Mouse (Mus musculus) kidney, adult 2 months (tissue): ENCODE measurements around the gene Ring1.
"Not testable (repeated sequence)": the region's sequence is repeated elsewhere in the genome, so short reads cannot be mapped to it uniquely, and the experiment has no call there.

Experiments used
- CTCF ChIP-seq: fragments of 200-500 bp; conservative IDR thresholded peaks from 2 replicates; pipeline ENCODE4 v1.5.1; 2011; ENCODE audit warnings: low read depth, mild to moderate bottlenecking, control low read depth, low read length, moderate library complexity, mixed read lengths; ENCODE audit not compliant: insufficient read depth, insufficient read length
- POLR2A ChIP-seq: fragments of 200-500 bp; IDR thresholded peaks from one replicate; pipeline ENCODE4 v1.6.1; 2011; ENCODE audit warnings: low read depth, low read length, control low read depth

DNA sequence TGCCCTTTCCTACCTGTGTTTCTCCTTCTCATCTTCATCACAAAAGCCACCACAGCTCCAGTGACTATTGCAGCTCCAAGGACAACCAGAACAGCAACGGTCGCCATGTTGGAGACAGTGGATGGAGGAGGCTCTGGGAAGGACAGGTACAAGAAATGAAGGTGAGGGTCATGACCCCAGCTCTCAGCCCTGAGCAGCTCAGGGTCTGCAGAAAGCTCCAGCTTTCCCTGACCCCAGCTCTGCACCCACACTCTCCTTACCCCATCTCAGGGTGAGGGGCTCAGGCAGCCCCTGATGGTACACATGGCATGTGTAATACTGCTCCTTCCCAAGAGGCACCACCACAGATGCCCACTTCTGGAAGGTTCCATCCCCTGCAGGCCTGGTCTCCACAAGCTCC is 27.5 kb downstream of the Ring1 start:
- not testable (repeated sequence) for TF ChIP-seq CTCF, POLR2A
